Mouse (Mus musculus): ENCODE measurements around the gene Pam.
"Not testable (repeated sequence)": the region's sequence is repeated elsewhere in the genome, so short reads cannot be mapped to it uniquely, and the experiment has no call there.

Pam gene

DNA sequence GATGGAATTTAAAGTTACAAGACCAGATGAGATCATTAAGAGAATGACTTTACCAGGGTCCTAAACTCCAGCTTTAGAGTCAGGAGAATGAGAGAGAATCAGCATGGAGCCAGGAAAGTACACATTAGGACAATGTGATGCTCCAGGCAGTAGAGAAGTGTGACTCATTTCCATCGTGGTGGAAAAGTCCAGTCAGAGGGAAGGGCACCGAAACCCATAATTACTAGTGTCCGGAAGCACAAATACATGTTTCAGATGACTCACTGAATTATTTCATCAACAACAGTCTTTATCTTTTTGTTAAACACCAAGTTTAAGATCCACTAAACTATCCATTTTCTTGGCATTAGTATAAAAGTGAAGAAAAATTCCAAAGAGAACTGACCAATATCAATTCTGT, 57.2 kb downstream of the Pam start:
- no peak for DNase-seq (ENCODE audit: low spot score in 2 of 2)

DNA sequence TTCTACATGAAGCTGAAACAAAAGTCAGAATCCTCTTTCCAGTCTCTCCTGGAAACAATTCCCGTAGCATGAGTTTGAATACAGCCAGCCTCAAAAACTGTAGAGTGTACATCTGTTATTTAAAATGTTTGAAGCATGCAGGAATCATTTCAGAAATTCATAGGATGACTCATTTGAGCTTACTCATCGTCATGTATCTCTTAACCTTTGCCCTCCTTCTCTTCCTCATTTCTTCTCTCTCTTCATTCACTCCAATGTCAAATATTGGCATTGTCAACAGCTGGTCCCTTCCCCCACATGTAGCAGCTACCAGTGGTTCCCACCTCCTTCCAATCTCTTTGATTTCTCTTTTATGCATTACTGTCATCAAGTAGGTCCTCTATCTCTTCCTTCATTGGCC, 59.7 kb downstream of the Pam start:
- no peak for DNase-seq (ENCODE audit: low spot score in 2 of 2)

DNA sequence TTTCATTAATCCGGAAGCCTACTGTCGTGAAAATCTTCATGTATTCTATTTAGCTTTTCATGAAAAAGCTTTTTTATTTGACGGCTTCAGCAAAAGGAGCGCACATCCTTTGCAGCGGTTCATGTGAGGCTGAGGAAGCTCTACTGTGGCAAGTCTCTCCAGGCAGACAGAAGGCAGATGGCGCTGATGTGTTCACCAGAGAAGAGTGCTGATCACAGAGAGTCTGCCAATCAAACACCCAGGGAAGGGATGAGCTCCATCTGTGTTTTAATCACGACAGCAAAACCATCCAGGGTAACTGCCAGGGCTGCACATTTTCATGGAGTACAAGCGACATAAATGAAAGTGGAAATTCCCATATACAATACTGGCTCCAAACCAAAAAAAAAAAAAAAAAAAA, 63.6 kb downstream of the Pam start:
- no peak for DNase-seq (ENCODE audit: low spot score in 2 of 2)

DNA sequence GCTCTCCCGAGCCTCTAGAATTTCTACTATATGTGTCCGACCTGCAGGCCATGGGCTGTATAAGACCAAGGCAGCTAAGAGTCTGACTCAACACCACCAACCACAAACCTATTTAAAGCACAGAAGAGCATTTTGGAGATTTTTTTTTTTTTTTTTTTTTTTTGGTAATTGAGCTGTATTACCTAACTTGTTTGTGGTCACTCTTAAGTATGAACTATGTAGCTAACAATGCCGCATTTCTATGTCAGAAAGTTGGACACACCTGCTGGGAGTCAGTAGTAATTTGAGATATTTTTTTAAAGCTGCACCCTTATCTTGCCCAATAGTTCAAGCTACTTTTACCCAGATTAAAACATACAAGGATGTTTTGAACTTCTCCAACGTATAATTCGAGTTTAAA, 66.4 kb downstream of the Pam start:
- no peak for DNase-seq (ENCODE audit: low spot score in 2 of 2)

DNA sequence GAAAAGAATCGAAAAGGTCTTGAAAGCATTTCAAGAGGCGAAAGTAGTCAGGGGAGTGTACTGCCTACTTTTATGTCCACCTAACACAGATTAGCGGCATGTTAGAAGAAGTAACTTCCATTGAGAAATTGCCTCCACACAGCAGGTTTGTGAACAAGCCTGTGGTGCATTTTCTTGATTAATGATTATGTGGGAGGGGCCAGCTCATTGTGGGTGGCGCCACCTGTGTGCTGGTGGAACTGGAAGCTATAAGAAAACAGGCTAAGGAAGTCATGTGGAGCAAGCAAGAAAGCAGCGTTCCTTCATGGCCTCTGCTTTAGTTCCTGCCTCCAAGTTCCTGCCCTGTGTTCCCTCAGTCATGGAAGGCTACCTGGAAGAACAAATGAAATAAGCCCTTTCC, 67.0 kb downstream of the Pam start:
- DNase-seq (ENCODE audit: low spot score in 2 of 2): no peak

DNA sequence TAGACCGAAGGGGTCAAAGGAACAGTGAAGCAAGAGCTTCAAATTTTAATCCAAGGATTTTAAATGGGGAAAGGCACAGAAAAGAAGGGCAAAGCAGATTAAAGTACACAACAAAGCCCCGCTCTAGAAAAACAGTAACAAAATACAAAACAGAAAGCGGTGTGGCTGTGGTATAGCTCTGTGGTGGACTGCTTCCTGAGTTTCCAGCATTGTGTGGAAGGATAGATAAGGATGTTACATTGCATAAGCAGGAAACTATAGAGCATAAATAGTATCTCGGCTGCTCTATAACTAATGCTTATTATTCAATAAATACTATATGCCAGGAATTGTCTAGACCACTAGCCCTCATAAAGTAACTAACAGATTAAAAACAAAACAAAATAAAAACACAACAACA, 67.5 kb downstream of the Pam start:
- no peak for DNase-seq (ENCODE audit: low spot score in 2 of 2)

DNA sequence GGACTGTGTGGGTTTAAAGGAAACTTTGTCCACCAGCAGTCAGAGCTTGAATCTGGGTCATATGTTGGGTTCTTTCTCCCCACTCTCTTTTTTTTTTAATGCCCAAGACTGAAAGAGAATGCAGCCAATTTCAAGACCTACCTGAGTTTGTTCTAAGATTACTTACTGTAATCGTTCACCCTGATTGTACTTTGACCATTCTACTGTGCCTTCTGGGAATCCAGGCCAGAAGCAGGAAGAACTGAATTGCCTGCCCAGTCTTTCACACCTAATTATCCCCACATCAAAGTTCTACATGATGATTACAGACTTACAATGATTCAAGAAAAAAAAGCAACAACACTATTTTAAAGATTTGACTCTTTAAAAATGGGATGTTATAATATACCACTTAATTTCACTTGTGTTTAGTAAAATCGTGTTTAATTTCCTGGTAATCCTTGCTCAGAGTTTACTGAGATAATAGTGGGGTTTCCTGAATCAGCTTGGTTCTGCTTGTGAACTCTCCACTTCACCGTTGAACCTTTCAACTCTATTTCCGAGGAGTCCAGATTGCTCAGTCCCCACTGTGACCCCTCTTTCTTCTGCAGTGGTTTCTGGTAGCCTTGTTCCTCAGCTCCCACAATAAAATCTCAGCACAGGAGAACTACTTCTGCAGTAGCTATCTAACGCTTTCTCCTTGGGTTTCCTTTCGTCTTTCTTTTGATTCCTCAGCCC, 69.4 kb downstream of the Pam start:
- DNase-seq (ENCODE audit: low spot score in 2 of 2): no peak

DNA sequence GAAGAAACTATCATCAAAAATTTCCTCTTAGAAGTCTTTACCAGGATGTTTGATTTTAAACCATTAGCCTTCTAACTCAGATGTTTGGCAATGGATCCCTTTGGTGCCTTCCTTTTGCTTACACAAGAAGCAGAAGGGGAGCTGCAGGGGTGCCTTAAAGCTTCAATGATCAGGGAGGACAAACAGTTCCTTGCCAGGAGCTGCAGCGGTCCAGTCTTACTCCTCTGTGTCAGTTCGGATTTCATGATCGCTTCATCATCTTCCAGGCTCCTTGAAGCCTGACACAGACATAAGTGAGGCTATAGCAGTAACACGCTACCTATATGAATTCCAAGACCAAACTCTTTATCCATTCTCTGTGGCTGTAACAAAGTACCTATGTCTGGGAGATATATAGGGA, 71.6 kb downstream of the Pam start:
- no peak for DNase-seq (ENCODE audit: low spot score in 2 of 2)

DNA sequence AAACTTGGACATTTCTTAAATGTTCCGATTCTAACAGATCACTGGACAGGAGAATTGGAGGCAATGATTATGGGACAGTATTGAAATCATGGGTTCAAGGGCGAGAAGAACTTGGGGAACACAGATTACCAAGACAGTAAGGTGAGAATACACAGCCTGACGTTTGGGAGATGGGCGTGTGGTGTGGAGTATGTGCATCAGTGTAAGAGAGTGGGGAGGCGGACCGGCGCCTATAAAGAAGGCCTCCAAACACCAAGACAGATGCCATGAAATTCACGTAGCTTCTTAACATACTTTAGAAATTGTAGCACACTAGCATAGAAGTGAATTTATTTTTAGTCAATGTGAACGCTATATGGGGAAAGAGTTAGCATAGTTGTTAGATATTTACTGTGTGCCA, 76.5 kb downstream of the Pam start:
- no peak for DNase-seq (ENCODE audit: low spot score in 2 of 2)

DNA sequence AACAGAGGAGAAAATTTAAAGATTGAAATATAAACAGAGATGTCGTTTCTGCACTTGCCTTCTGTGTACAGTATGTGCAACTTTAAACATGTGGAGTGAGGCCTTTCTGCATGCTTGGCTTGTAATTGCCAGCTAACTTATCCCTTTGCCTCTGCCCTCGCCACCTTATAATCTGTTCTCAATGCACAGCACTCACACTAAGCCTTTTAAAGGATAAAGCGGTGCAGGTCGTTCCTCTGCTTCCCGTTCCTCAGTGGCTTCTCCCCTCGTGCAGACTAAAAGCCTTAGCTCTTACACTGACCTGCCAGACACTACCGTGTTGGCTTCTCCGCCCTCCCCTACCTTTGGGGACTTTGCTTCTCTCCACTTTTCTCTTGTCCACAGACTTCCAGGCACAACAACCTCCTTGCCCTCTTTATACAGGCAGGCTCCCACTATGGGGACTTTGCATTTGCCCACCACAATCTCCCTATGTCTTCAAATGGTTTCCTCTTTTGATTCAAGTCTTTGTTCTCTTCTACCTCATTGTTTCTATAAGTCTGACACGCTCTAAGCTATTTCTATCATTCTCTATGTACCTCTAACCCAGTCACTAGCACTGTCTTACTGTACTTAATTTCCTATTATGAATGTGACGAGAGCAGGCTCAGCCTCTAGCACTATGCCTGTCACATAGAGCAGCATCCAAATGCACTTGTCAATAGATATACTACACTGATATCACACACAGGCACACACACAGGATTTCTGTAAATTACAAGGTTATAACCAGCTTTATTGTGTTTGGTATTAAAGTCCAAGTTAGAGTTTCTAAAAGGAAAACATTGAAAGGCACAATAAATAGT, 79.2 kb downstream of the Pam start:
- no peak for DNase-seq (ENCODE audit: low spot score in 2 of 2)

DNA sequence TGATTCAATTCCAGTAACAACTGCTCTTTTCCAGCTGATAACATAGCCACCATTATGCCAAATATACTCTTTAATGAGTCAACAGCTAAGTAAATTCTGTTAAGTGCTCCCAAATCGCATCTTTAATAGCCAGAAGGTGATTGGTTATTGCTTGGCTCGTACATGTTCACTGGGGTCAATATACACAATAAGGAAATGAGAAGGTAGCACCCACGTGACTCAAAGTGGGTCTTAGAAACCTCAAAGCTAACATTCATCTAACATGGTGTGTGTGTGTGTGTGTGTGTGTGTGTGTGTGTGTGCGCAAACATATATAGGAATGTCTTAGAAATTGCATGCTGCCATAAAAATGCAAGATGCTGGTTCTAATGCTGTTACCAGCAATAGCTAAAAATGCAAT, 79.9 kb downstream of the Pam start:
- DNase-seq (ENCODE audit: low spot score in 2 of 2): no peak

DNA sequence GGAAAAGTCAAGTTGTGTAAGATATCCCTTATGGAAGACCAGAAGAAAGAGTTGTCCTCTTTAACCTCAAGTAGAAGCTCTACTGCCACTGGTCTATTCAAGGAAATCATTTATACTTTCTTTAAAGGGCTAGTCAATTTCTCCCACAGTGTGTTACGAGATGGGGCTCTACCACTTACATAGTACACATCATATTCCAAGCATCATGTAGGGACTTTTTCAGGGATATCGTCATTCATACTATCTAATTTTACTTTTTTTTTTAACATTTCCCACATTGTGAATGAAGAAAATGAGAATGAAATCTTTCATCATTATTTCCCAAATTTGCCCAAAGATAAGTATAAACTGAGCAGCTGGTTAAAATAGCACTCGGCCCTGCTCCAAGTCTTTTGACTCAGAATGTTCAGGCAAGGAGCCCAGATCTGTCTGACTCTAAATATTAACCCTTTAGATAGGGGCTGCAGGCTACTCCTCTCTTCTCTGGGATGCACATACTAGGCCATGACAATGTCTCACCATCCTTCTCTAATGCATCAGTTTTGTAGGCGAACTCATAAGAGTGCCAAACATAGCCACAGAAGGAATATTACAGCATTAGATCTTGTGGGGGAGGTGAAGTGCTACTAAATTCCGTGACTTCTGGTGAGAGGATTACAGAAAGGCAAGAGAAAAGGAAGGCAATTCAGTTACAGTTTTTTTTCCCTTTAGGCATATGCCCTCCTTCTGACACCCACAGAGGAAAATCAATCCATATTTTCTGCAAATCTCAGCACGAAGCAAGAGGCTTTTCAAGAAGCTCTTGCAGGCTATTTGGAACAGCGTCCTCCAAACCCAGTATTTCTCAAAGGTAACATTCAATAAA, 92.7 kb downstream of the Pam start:
- no peak for DNase-seq (ENCODE audit: low spot score in 2 of 2)

DNA sequence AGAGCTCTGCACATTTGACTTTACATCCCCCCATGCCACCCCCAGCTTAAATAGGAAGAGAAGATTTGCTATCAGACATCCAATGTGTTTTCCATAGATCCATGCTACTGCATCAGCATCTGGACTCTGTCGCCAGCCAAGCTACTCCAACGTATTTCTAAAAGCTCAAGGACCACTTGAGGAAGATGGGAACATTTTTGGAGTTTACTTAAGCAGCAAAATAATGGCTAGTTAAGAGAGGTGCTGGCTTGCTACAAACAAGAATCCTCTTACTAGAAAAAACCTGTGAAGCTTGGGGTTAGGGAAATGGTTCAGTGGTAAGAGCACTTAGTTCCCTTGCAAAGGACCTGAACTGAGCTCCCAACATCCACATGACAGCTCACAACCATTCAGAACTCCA, 96.0 kb downstream of the Pam start:
- DNase-seq (ENCODE audit: low spot score in 2 of 2): no peak

DNA sequence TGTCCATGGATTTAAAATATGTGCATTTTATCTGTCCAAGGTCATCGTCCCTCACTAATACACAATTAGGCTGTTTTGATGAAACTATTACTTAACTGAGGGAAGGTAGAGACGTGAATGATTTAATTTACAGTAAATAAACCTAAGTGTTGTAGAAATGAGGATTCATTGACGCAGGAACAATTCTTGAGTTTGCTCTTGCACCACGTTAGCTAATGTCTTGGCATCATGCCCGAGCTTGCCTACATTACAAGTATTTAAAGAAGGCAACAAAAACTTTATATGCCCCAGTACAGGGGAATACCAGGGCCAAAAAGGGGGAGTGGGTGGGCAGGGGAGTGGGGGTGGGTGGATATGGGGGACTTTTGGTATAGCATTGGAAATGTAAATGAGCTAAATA, 96.5 kb downstream of the Pam start:
- DNase-seq (ENCODE audit: low spot score in 2 of 2): not testable (repeated sequence)

DNA sequence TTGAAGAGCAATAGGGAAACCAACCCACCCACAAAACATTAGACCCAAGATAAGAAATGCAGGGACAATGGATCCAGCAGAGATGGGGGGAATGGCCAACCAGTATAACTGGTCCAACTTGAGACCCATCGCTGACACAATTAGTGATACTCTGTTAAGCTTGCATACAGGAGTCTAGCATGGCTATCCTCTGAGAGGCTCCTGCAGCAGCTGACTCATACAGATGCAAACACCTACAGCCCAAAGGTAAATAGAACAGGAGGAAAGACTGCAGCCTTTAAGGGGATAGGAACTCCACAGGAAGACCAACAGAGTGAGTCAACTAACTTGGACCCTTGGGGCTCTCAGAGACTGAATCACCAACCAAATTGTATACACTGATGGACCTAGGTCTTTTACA, 98.4 kb downstream of the Pam start:
- no peak for DNase-seq (ENCODE audit: low spot score in 2 of 2)

DNA sequence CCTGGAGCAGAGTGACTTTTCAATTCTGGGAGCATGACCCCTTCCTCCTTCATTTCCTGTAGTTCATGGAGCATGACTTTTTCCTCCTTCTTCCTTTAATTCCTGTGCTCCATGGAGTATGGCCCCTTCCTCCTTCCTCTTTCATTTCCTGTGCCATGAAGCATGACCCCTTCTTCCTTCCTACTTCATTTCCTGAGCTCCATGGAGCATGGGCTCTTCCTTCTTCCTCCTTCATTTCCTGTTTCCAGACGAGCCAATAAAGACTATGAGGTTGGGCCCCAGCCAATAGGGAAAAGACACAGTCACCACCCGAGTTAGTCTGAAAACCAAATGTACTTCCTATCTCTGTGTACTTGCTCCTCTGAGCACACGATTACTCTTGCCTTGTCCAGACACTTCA, 103.5 kb downstream of the Pam start:
- no peak for DNase-seq (ENCODE audit: low spot score in 2 of 2)

DNA sequence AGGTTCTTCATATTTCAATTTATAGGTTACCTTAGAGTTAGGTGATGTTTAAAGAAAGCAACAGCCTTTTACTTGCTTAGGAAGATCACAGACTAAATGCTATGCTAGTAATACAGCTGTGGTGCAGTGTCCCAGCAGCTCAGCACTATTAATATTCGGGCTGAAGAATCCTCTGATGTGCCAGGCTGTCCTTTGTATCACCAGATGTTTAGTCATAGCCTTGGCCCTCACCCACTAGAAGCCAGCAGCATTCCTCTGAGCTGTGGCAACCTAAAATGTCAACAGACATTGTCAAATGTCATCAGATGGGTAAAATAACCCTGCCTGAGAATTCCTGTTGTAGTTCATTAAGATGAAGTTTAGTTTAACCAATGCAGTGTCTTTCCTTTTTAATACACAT, 112.3 kb downstream of the Pam start:
- DNase-seq (ENCODE audit: low spot score in 2 of 2): no peak

DNA sequence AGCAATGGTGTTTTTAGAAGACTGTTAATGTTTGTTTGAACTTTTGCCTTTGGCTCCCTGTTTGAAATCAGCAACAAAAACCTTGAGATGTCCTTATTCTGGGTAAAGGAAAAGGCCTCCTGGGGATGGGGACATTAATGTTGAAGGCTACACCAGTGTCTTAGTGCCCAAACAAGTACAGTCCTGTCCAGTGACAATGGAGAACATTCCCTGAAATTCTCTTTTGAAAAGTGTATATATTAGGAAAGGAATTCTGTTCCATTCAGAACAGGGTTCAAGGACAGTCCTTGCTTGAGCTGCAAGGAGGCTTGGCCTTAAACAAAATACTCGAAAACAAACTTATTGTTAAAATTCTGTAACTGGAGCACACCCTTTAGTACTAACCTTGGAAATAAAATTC, 116.0 kb downstream of the Pam start:
- no peak for DNase-seq (ENCODE audit: low spot score in 2 of 2)

DNA sequence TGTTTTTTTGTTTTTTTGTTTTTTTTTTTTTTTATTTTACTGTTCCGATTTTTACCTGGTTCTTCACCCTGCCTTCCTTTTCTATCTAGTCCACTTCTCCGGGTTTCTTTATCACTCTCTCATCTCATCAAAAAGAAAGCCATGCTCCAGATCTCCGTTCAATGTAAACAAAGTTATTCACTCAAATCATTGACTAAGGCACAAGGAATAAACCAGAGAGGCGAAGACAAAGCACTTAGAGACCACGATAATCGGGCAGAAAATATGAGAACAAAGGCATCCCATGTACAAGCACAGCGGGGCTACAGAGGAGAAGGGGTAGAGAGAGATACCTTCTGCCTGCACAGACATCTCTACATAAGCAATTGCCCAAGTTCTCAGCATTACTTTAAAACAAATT, 117.9 kb downstream of the Pam start:
- no peak for DNase-seq (ENCODE audit: low spot score in 2 of 2)

DNA sequence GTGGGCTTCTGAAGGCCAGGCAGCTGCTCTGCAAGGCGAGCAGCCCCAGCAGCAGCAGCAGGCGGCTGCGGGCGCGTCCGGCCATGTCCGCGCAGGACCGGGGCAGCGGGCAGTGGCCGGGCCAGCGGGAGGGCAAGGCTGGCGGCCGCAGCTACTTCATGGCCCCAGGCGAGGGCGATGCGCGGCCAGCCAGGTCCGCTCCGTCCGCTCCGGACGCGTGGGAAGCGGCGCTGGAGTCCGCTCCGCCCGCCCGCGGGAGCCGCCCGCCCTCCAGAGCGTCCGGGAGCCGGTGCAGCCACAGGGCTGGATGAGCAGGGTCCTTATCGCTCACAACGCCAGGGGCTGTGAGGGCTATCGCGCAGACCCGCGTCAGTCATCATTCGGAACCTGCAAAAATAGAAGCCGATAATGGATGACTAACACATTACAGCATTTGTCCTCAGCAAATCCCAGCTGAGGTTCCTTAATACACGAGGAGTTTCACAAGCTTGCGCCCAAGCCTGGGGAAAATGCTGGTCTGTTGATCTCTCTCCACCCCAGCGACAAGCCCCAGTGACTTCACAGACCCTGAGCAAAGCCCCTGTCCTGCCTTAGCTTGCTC, 118.5 kb downstream of the Pam start:
- no peak for DNase-seq (ENCODE audit: low spot score in 2 of 2)

DNA sequence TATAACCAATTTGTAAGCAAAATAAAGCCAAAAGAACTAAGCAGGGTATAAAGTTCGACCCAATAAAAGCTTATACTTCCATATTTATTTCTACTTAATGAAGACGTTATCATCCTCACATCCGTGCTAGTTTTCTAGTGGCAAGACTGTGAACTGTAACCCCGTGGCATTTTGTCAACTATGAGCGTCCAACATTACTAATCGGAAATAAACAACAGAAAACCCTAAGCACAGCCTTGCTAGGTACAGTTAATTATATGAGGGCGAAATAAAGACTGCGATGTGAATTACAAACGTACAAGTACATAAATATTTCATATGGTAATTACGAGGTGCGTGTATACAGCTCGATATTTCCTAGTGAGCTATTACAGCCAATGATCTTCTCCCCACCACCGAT, 119.4 kb downstream of the Pam start:
- no peak for DNase-seq (ENCODE audit: low spot score in 2 of 2)

DNA sequence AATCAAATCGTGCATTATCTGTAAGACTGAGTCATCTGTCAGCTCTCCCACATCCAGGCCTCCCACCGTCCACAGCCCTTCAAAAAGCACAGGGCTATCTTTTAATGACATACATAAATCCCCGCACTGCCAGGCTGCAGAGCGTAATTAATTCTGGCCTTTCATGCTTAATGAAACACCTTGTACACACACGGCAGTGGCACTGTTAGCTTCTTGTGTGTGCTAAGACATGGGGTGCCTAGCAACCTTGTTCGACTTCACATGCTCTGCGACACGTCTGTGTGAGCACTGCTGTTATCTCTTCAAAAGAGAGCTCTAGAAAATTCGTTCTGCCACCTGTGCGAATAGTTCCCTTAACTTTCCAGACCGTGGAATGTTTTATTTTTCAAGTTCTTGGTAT, 120.5 kb downstream of the Pam start:
- DNase-seq (ENCODE audit: low spot score in 2 of 2): no peak
